Mouse (Mus musculus): ENCODE data around the gene Oosp1.

GRCm38 (mm10) chr19:11690839-11691238, at the start of gene Oosp1:
- no peak for TF ChIP-seq CTCF (IDR thresholded peaks at IDR 0.05; ENCODE audit: low read depth)
- TF ChIP-seq EP300 (IDR thresholded peaks at IDR 0.05; ENCODE audit: low read depth), result no peak
